Mouse (Mus musculus): ENCODE measurements around the gene Lrrk1. TPM values are rescaled to one million over a fixed set of nuclear protein-coding genes. Genes with fewer than 3 reads are reported as not detected.

Gene Lrrk1
- total RNA-seq, 2 experiments from 2014 or later: 12.4 to 16.4 TPM

GRCm38 (mm10) chr7:66340044-66340443, 48.1 kb downstream of the Lrrk1 start:
- no peak for DNase-seq

- DNase-seq: no peak
Observed at GRCm38 (mm10) chr7:66339625-66340024, 48.5 kb downstream of the Lrrk1 start.

GRCm38 (mm10) chr7:66336955-66337354, 51.2 kb downstream of the Lrrk1 start:
- no peak for DNase-seq

- DNase-seq: no peak
Observed at GRCm38 (mm10) chr7:66333906-66334500, 54.1 kb downstream of the Lrrk1 start.

GRCm38 (mm10) chr7:66332340-66332739, 55.8 kb downstream of the Lrrk1 start:
- no peak for DNase-seq

GRCm38 (mm10) chr7:66330610-66331009, 57.5 kb downstream of the Lrrk1 start:
- DNase-seq: no peak

- DNase-seq: no peak
Observed at GRCm38 (mm10) chr7:66327516-66327915, 60.6 kb downstream of the Lrrk1 start.

GRCm38 (mm10) chr7:66325419-66326053, 62.6 kb downstream of the Lrrk1 start:
- no peak for DNase-seq

GRCm38 (mm10) chr7:66323252-66324015, 64.7 kb downstream of the Lrrk1 start:
- DNase-seq: no peak

GRCm38 (mm10) chr7:66320996-66321395, 67.2 kb downstream of the Lrrk1 start:
- DNase-seq: peak; percentile 65

- no peak for DNase-seq
Observed at GRCm38 (mm10) chr7:66318147-66318546, 70.0 kb downstream of the Lrrk1 start.

- DNase-seq: peak; percentile 82
Observed at GRCm38 (mm10) chr7:66310670-66311656, 77.2 kb downstream of the Lrrk1 start.

- DNase-seq: peak; percentile 78
Observed at GRCm38 (mm10) chr7:66309950-66310669, 78.0 kb downstream of the Lrrk1 start.

GRCm38 (mm10) chr7:66309240-66309949, 78.8 kb downstream of the Lrrk1 start:
- DNase-seq: peak; percentile 43

GRCm38 (mm10) chr7:66308581-66309239, 79.4 kb downstream of the Lrrk1 start:
- no peak for DNase-seq

GRCm38 (mm10) chr7:66307791-66308190, 80.4 kb downstream of the Lrrk1 start:
- DNase-seq: no peak

- no peak for DNase-seq
Observed at GRCm38 (mm10) chr7:66305714-66306198, 82.4 kb downstream of the Lrrk1 start.

- peak; percentile 26 for DNase-seq
Observed at GRCm38 (mm10) chr7:66304993-66305713, 83.0 kb downstream of the Lrrk1 start.
